Mouse (Mus musculus) embryo, embryonic 11 days (tissue): ENCODE measurements at regions not wholly inside any gene's neighbourhood (a gene's known extent, or its start where the extent isn't known, plus 50 kb on each side); places are given as distances from the start of the nearest gene placed in this dataset.

Experiments used
- DNase-seq: peaks from one replicate; pipeline ENCODE4 v3.0.0-alpha.2; 2015

GRCm38 (mm10) chr10:111900723-111901716, 71.4 kb upstream of the Krr1 start:
- no peak for DNase-seq

- no peak for DNase-seq
Measured at GRCm38 (mm10) chr10:111903956-111904355, 68.5 kb upstream of the Krr1 start.

GRCm38 (mm10) chr10:111907836-111908235, 64.6 kb upstream of the Krr1 start:
- DNase-seq = no peak

- no peak for DNase-seq
Measured at GRCm38 (mm10) chr10:111912561-111912960, 59.9 kb upstream of the Krr1 start.

- no peak for DNase-seq
Measured at GRCm38 (mm10) chr10:111913066-111913785, 59.2 kb upstream of the Krr1 start.

- DNase-seq = no peak
Measured at GRCm38 (mm10) chr10:111914231-111914630, 58.2 kb upstream of the Krr1 start.

- no peak for DNase-seq
Measured at GRCm38 (mm10) chr10:111918071-111918507, 54.4 kb upstream of the Krr1 start.

- DNase-seq = no peak
Measured at GRCm38 (mm10) chr10:111919475-111919874, 53.0 kb upstream of the Krr1 start.

GRCm38 (mm10) chr10:111921492-111921891, 51.0 kb upstream of the Krr1 start:
- peak; percentile 7 for DNase-seq
